Mouse (Mus musculus): ENCODE results near the gene Gm5617. TPM values are rescaled to one million over a fixed set of nuclear protein-coding genes. Genes with fewer than 3 reads are reported as not detected.
"Not testable (repeated sequence)": the region's sequence is repeated elsewhere in the genome, so short reads cannot be mapped to it uniquely, and the experiment has no call there.

Gene Gm5617
- polyA plus RNA-seq, 1 experiment from 2014 or later, result 33.2 TPM

DNA sequence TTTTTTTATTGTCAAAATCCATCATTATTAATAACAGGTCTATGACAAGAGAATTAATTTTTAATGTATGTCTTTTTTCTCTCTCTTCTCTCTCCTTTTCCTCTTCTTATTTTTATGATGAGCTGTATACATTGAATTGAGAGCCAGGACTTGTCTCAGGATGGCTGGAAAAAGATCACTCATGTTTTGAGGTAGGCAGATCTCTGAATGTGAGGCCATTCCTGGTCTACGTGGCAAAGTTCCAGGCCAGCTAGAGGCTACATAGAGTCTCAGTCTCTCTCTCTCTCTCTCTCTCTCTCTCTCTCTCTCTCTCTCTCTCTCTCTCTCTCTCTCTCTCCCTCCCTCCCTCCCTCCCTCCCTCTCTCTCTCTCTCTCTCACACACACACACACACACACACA lies 42.4 kb downstream of the Gm5617 start:
- H3K9ac ChIP-seq (replicated peaks); H3K9me3 ChIP-seq; H3K4me3 ChIP-seq (replicated peaks); H3K36me3 ChIP-seq; ATAC-seq; H3K27ac ChIP-seq: not testable (repeated sequence)
- peaks cover 11% of the 10 kb centered on the region for H3K4me1 ChIP-seq (replicated peaks)
- peaks cover 11% of the 10 kb centered on the region for H3K27me3 ChIP-seq
- 16% methylated on average over 1 of the region's 1 CpGs for WGBS
- H3K4me2 ChIP-seq (replicated peaks), result peak overlapping the region; percentile 55; the same call in 1 of the 2 replicates

DNA sequence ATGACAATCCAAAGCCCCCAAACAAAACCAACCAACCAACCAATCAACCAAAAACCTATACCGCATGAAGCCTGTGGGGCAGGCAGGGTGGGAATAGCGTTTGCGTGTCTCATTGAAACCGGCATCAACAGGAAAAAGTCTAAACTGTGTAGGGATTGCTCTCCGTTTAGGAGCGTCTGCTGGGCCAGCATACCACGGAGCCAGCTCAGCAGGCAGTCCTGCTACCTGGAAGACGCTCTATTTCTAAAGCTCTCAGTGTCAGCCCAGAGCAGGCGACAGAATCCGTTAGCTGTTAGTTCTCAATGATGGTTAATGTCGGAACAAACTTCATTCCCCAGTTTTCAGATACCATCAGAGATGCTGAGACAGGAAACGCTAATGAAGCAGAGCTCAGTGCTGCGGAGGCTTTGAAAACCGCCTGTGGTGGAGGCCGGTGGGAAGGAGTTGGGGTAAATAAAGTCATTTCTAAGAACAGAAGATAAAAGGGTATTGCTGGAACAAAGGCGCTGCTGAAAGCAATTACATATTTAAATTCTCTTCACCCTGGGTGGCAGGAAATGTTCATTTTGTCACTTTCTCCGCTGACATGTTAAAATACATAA lies 42.9 kb downstream of the Gm5617 start:
- under 1% methylated on average over 17 of the region's 17 CpGs for WGBS

DNA sequence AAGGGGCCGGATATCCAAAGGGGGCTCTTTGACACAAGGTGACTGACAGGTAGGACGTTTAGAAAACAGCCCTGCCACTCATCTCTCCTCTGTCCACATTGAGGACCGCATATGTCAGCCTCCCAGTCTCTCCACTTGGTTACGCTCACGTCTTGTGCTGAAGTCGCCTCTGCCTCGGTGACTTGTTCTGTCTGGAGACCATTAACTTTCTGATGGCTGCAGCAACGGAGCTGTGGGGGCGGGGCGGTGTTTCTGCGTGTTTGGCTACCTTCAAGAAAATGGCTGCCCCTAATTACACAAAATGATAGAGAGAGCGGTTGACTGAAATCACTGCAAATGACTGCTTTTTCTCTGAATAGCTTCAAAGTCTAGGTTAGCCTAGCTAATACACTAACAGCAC lies 43.4 kb downstream of the Gm5617 start:
- Histone ChIP-seq H3K36me3 (no peaks in the 10 kb centered on the region), H3K4me3 (replicated peaks) (peak overlapping the region; percentile 28), H3K4me1 (replicated peaks) (peaks cover 11% of the 10 kb centered on the region), H3K4me2 (replicated peaks) (peak overlapping the region; percentile 55), H3K27ac (0 out of 2 replicates have a peak overlapping the region, but pooled peaks have one; percentile 35), H3K9me3 (peaks cover 7% of the 10 kb centered on the region; the same call in 1 of the 2 replicates), H3K9ac (replicated peaks) (peak overlapping the region; percentile 53; the same call in 1 of the 2 replicates), H3K27me3 (peaks cover 11% of the 10 kb centered on the region)
- ATAC-seq, result peak; percentile 55; the same call in 1 of the 2 replicates
- 10% methylated on average over 12 of the region's 12 CpGs for WGBS

More for the DNA sequence above, 42.9 kb downstream of the Gm5617 start:
- Histone ChIP-seq H3K27ac (0 out of 2 replicates have a peak overlapping the region, but pooled peaks have one; percentile 35), H3K9me3 (peaks cover 7% of the 10 kb centered on the region; the same call in 1 of the 2 replicates), H3K4me3 (replicated peaks) (peak overlapping the region; percentile 28), H3K4me1 (replicated peaks) (peaks cover 11% of the 10 kb centered on the region), H3K36me3 (no peaks in the 10 kb centered on the region), H3K4me2 (replicated peaks) (peak overlapping the region; percentile 55), H3K9ac (replicated peaks) (peak overlapping the region; percentile 53; the same call in 1 of the 2 replicates), H3K27me3 (peaks cover 11% of the 10 kb centered on the region)
- ATAC-seq, result peak; percentile 43; the same call in 1 of the 2 replicates

Small RNAs within 50 kb of the gene (microRNA-seq; reads per million reads assigned to microRNA genes)
- not detected for gene Gm23653

Other genes starting within 250 kb of the Gm5617 start
- 0.38 and 0.62 TPM in 2 replicates for gene Nxpe2, start 142.0 kb upstream of the Gm5617 start, polyA plus RNA-seq (2015; fragmentation: Nextera tagmentation; extraction: Ambion mirVana)
- gene Rexo2, start 14.8 kb upstream of the Gm5617 start, polyA plus RNA-seq (2015; fragmentation: Nextera tagmentation; extraction: Ambion mirVana), result 74.3 and 77.5 TPM in 2 replicates
- 92.8 and 107 TPM in 2 replicates for gene Rbm7, start 143 bp upstream of the Gm5617 start, polyA plus RNA-seq (2015; fragmentation: Nextera tagmentation; extraction: Ambion mirVana)
- gene Nnmt, start 109.7 kb downstream of the Gm5617 start, polyA plus RNA-seq (2015; fragmentation: Nextera tagmentation; extraction: Ambion mirVana), result 0.32 and 0.40 TPM in 2 replicates